Mouse (Mus musculus) layer of hippocampus, postnatal 14 days (tissue): Measurements from ENCODE around the gene Ankrd16. TPM values are rescaled to one million over a fixed set of nuclear protein-coding genes. Genes with fewer than 3 reads are reported as not detected.
A peak's percentile ranks its signal among the peaks of the same experiment; 100 is the strongest.

Source experiments
- DNase-seq, 2 experiments: peaks; one replicate each; pipeline ENCODE4 v3.0.0; 2021 to 2022; ENCODE audit warnings: low spot score in 2 of 2, mixed read lengths in 1 of 2
- long read RNA-seq, 2 experiments: library from polyadenylated mRNA; stranded (forward); transcript quantifications; one replicate each; pipeline ENCODE4 v2.0.0; 2021
- total RNA-seq, 2 experiments: library from RNA; stranded (reverse); gene quantifications; 2 replicates each; pipeline ENCODE4 v1.2.3; 2021

Gene Ankrd16
- total RNA-seq, result 10 to 100 TPM; 58.2 to 74.3 TPM
- long read RNA-seq, experiment 1, transcript Ankrd16-201 (7 exons, 1,618 nt), result major isoform, 8 of 21 reads
- long read RNA-seq, experiment 1, partial matches to known transcripts, result 3 of 21 reads
- long read RNA-seq, experiment 1, other reads (novel, unspliced or antisense), result 9 of 21 reads
- long read RNA-seq, experiment 2, transcript Ankrd16-201 (7 exons, 1,618 nt), result major isoform, 11 of 18 reads
- long read RNA-seq, experiment 2, partial matches to known transcripts, result 3 of 18 reads
- long read RNA-seq, experiment 2, other reads (novel, unspliced or antisense), result 3 of 18 reads

DNA sequence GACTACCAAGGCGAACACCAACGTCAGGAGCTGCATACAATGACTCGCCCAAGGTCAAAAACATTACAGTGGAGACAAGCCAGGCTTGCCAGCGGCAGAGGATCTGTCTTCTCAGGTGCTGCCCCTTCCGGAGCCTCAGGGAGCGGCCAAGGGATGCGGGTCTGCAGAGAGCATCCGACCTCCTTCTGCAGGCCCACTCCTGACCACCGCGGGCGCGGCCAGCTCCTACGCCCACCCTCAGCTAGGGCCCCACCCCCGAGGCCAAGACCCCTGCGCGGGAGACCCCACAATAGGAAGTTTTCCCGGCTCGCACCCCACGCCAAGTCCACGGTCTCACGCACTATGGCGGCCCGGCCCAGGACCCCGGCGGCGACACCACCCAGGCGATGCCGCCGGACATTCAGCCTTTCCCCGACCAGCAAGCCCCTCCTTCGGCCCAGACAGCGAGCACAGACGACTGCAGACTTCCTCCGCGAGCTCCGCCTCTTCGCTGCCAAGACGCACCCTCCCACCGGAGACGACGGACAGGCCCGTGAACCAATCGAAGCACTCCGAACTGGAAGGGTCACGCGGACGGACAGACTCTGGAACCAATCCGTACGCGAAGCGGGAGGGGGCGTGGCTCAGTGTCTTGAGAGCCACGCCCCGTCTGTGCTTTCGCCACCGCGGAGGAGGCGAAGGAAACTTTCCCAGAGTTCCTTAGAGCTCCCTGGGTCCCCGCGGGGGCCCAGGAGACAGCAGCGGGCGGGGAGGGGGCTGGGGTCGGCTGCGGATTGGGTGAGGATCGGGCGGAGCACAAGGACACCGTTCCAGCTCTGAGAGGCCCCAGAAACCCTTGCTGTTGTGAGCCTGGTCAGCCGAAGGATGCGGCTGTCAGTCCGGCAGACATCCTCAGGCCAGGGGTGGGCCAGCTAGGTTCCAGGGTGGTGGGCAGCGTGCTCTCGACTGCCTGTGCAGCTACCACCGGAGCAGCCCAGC is at the start of gene Ankrd16, which contains the start of gene Fbh1:
TSS of gene Ankrd16 (plus strand) at position 786 of the 978 bp plus-strand sequence.
TSS of gene Fbh1 (minus strand) at position 492 of the 978 bp plus-strand sequence.
- peak; percentile 100 for DNase-seq

DNA sequence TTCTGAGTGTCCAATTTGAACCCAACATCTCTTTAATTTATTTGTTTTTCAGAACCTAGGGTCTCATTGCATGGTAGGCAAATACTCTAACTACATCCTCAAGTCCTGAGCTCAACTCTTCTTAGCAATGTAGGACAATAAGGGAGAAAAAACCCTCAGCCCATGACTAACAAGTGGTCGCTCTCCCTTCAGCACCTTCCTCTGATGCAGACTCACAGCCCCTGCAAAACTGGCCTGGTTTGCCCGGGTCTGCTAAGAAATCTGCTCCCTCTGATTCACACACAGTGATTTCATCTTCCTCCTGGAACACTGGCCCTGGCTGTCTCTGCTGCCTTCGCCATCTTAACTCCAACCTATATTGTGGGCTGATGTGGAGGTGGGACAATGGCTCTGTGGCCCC is 48.6 kb upstream of the Ankrd16 start:
- DNase-seq, result no peak

DNA sequence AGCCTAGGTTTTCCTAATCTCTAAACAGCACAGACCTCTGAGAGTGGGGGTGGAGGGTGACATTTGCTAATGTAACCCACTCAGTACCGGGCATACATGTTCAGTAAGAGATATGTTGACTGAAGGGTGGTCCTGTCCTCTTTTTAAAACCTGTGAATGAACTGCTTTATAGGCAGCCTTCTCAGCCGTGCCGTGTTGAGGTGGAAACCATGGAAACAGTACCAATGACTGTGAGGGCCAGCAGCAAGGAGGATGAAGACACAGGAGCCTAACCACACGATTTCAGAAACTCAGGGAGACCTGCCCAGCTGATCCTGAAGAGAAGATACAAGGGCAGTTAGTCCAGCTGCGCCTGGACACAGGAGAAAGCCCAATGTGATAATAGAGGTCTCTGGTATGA is 44.7 kb upstream of the Ankrd16 start:
- no peak for DNase-seq

DNA sequence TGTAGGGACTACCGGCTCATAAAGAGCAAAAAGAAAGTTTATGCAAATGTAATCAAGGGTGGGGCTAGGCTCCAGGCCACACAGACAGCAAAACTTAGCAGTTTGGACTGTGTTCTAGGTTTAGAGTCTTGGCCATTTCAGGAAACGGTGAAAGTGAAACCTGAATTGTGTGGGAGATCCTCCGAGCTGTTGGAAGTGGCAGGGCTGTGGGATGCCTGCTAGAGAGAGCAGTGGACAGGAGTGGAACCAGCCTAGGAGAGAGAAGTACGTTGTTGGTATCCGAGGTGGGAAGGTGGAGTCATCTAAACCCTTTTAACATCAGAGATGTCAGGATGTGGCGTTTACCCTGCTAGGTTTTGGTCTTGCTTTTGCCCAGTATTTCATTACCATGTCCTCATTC is 41.8 kb upstream of the Ankrd16 start:
- DNase-seq, result no peak

DNA sequence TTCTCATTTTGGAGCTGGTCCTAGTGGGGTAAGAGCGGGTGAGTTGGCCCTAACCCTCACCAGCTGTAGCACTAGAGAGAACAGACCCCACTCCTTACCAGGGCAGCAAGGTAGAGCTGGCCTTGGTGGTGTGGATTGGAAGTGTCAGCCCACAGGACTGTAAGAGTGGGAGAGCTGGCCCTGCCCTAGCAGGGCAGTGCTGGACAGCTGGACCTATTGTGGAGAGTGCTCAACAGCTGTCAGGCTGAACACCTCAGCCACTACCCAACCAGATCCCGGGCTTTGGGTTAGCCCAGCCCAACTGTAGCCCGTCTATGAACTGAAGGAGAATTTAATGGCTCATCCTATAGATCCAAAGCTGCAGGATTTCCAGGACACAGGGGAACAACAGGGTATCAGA is 38.9 kb upstream of the Ankrd16 start:
- no peak for DNase-seq

DNA sequence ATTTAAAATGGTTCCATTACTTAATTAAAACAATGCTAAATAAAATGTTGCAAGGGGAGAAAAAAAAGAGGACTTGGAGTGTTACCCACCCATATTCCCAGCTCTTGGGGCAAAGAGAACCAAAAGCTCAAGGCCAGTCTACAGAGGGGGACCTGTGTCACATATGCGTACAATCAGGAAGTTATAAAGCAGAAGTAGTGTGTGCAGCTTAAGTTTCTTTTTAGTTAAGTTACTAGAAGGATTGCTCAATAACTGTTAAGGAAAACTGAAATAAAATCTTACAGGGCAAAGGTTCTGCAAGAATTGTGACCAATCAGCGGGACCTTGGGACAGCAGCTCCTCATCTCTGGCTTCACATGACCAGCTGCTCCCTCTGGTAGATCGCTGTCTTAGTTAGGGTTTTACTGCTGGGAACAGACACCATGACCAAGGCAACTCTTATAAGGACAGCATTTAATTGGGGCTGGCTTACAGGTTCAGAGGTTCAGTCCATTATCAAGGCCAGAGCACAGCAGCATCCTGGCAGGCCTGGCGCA is 38.1 kb upstream of the Ankrd16 start:
- DNase-seq, result no peak

DNA sequence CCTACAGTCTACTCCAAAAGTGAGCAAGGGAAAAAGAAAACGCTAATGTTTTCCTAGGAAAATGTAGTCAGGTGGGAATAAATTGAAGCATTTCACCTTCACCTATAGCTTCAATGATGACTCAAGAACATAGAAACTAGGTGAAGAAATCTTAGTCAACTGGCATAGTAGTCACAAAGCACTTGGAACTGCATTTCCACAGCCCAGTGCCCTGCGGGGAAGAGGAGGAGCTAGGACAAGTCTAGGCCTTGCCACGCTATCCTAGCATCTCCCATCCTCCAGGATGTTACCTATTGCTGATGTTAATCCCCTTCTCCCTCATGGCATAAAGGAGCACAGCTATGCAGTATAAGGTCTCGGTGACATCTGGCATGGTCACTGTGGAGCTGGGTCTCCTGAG is 15.1 kb upstream of the Ankrd16 start:
- DNase-seq, result no peak

DNA sequence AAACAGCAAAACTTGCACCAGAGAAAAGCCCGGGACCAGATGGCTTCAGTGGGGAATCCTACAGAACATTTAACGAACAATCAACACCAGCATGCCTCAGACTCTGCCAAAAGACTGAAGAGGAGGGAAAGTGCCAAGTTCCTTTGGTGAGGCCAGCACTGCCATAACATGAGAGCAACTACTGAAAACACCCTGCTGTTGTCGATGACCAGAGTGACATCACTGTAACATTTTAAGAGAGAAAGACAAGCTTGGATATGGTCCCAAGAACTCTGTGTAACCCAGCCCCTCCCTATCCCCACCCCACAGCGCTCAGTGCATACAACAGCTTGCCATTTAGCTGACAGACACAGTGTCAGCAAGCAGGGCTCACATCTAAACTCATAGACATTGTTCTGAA is 12.0 kb upstream of the Ankrd16 start:
- DNase-seq, result peak; percentile 54 to 68

DNA sequence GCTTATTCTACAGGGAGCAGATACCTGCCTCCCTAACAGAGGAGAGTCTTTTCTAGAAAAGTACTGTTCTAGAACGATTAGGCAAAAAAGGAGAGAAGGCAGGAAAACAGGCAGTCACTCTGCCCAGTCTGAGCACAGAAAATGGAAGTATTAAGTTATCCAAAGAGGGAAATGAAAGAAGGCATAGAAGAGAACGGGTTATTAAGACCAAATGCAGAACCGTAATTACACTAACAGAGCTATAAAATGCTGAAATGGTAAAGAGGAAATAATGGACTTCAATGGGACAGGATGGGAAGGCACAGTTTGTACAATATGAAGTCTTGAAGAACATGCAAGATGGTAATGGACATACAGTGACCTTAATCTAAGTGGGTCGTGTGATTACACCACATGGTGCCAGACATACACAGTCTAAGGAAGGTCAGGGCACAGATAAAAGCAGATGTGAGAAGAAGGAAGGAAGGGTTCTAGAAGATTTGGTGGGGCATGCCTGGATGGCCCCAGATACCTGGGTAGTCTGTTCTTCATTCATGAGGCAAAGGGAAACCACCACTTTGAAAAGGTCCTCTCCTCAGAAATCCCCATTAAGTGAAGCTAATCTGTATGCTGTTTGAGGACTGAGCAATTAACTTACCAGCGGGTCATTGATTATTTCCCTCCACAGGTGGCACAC is 11.1 kb upstream of the Ankrd16 start:
- no peak for DNase-seq

DNA sequence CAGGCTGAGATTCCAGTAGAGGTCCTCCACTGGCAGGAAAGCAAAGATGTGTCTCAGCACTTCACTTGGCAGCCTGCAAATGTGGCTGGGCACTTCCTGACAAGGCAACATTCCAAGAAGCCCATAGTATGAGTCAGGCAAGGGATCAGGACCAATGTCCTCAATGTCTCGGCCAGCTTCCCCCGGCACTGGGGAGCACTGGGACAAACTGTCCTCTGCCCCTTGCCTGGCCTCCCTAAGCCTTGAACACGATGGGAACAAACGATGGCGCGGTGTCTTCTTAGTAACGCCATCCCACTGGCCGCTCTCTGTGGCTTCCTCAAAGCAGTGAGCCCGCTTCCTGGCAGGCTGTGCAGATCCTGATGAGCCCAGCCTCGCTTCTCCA is 10.5 kb upstream of the Ankrd16 start:
- DNase-seq, result peak in 1 of 2 experiments; percentile 33

DNA sequence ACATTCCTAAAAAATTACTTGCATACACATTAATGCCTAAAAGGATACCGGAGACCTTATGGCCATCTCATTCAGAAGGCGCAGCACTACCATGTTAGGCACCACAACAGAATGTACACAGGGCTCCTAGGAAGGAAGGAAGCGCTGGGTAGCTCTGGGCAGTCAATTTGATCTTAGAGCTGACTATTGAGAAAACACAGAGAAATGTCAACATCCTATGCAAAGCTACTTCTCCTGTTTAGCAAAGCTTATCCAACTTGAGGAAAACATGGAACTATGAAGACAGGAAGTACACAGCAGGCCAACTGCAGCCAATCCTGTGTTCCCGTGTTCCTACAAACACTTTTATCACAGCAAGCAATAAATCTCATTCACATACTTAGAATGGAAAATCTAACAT is 6.0 kb upstream of the Ankrd16 start:
- DNase-seq, result no peak

DNA sequence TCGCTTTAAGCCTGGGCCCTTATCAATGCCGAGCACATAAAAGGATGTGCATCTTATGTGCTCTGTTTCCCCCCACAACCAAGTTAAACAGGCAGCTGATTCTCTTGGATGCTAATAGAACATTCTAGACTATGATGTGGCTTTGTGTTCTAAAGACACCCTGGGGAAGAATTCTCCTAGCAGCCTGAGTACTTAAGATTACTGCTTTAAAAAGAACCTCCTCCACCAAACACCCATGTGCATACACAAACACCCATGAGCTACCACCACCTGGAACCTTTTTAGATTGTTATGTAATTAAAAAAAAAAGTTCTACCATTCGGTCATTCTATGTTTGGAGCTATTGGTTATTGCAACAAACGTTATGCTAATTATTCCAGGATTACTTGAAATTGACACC is 5.3 kb upstream of the Ankrd16 start:
- no peak for DNase-seq

DNA sequence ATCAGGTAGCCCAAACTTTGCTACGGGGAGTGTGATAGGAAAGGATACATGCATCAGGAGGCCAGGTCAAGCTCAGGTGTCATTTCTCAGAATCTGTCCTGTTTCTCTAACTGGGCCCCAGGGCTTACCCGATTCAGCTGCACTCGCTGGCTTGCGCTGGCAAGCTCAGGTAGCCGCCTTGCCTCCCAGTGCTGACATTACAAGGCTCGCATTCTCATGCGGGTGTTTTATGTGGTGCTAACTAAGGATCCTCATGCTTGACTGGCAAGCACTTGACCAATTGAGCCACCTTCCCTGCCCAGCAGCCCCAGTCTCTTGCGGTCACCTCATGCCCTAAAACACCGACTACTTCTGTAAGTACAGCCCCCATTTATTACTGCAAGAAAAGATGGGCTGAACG is 3.2 kb upstream of the Ankrd16 start:
- no peak for DNase-seq

DNA sequence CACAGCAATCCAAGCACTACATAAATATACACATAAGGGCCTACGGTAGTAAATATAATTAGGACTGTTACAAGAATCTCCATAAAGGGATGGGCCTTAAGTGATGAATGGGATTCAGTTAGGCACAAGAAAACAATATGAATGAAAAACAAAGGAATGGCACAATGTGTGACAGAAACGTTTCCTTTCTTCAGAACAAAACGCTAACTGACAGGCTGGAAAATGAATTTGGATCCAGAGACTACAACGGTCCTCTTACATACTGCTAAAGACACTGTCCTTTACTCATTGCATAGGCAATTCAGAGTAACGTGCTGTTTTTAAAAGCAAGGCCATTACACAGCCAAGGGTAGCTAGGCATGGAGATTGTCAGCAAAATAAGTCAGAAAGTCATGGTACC is 2.6 kb upstream of the Ankrd16 start:
- DNase-seq, result no peak

DNA sequence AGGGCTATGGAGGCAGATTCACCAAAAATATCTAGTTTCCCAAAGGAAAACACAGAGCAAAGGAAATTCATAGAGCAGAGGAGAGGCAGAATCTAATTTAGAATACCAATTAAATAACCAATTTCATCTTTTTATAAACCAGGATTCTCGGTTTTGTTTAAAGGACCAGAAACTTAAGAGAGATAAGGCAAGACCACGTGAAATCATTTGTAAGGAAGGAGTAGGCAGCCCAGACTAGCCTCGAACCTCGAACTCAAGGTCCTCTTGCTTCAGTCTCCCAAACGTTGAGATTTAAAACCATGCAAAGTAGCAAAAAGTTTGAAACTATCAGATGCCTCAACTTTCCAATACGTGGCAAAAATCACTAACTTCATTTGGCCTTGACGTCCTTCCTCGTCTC is 1.3 kb upstream of the Ankrd16 start:
- DNase-seq, result no peak

DNA sequence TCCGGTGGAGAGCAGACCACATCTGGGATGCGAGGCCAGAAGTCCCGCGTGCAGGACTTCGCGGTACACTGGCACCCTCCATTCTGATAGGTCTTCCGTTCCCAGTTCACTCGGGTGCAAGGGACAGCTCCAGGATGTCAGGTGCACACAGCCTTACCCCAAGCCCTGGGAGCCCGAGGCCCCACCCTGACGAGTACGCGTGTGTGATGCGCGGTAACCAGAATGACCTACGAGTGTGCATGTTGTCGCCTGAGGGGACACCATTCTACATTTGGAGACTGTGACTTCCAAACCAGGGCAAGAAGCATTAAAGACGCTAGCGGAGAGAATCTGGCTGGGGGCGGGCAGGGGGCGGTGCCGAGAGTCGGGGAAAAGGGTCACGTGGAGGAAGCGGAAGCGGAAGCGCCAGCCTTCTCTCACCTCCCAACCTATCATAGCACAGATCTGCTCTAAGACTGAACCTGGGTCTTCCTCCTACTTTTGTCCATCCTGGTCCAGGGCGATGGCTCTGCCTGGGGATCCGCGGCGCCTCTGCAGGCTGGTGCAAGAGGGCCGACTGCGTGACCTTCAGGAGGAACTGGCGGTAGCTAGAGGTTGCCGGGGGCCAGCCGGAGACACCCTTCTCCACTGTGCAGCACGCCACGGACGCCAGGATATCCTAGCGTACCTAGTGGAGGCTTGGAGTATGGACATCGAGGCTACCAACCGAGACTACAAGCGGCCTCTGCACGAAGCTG is 579 bp downstream of the Ankrd16 start:
- peak; percentile 81 to 85 for DNase-seq

DNA sequence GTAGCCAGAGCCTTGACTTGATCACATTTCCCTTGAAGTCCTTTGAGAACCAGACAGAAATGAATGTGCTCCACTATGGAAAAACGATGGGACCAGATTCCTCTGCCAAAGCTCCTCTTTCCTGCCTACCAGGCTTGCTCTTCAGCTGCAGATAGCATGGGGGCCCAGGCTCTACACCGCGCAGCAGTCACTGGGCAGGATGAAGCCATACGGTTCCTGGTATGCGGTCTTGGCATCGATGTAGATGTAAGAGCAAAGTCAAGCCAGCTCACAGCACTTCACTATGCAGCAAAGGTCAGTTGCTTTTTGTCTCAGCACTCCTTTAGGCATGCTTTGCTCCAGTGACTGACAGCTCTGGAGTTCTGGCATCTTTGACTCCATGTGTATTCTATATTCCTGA is 6.5 kb downstream of the Ankrd16 start:
- no peak for DNase-seq

DNA sequence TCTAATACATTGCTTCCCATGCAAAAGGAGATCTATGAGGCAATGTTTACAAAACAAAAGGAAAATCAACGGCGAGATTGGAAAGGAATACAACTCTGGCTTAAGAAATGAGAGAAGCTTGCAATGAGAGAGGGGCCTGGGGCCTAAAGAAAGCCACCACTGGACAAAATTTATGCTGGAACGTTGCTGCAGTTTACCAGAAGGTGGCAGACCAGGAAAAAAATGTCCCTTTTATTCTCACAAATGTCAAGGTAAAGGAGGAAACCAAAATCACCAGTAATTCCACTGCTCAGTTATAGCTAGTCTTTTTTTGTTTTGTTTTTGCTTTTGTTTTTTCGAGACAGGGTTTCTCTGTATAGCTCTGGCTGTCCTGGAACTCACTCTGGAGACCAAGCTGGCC is 17.0 kb downstream of the Ankrd16 start:
- DNase-seq, result no peak

DNA sequence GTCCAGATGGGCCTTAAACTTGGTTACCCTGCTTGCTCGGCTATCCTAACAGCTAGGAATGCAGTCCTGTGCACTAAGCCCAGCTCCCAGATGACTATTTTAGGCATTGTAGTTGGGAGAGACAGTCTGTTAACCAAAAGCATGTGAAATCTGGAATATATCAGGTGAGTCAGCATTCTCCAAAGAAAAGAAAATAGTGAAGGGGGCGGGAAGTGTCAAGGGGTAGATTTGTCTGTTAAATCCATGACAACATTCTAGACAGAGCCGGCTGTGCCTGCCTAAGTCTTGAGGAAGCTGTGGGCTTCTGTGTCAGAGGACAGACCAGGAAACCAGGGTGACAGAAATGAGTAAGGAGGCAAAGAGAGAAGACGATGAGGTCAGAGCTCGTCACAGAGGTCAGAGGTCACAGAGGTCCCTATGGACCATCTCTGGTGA is 20.3 kb downstream of the Ankrd16 start:
- DNase-seq, result no peak

DNA sequence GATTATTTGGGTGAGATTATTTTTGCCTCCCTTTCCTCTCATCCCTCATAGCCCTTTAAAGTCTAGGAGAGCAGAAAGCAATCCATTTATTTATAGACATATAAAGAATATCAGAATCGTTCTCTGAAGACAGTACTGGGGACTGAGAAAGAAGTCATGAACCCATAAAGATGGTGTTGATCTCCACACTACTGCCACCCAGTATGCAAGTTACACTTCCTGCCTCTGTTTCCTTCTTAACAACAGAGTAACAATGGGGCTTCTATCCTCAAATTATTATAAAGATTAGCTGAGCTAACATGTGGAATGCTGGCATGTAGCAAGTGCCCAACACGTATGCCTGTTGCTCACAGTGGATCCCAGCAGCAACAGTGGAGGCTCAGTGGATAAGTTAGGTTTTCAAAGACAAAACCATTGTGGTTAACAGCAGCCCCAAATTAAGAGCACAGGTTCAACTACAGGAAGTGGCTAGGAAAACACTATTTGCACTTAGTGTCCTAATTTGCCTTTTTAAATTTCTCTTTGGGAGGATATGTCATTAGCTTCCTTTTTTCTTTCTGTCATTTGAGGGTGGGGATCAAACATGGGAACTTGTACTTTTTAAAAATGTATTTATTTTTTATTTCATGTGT is 23.7 kb downstream of the Ankrd16 start:
- no peak for DNase-seq
